Mouse (Mus musculus): ENCODE data around the gene Gm20388. TPM values are rescaled to one million over a fixed set of nuclear protein-coding genes. Genes with fewer than 3 reads are reported as not detected.

The Gm20388 gene
- polyA plus RNA-seq, 1 experiment from 2014 or later = 7.4 TPM

DNA sequence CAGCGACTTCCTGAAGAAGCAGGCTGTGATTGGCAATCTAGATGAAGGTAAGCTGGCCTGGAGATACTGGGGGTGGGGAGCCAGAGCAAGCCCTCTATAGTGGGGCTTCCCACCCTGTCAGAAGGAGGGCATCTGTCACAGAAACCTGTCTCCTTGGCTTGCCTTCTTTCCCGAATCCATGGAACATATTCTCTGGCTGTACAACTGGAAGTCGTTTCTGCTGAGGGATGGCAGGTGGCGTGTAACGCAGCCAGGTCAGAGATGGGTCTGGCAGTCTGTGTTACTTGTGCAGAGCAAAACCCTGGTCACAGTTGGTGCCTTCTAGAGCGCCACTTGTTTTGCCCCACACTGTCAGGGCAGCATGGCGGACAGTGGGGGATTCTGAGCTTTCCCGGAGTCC, 249.7 kb downstream of the Gm20388 start:
- Histone ChIP-seq H3K4me2 (ENCODE audit: low read depth, low read length) (no peak overlapping the region), H3K36me3 (ENCODE audit: control insufficient read depth, insufficient read depth, low read length) (no peaks in the 10 kb centered on the region), H3K27ac (ENCODE audit: low read length) (no peak overlapping the region), H3K27me3 (ENCODE audit: control insufficient read depth, insufficient read depth, low read length) (no peaks in the 10 kb centered on the region), H3K9me3 (replicated peaks; ENCODE audit: control insufficient read depth, low read length) (no peaks in the 10 kb centered on the region), H3K4me3 (replicated peaks; ENCODE audit: low read length) (no peak overlapping the region), H3K9ac (ENCODE audit: low read length) (no peak overlapping the region), H3K4me1 (ENCODE audit: control insufficient read depth, insufficient read depth, low read length) (no peaks in the 10 kb centered on the region)
- 71% methylated on average over 8 of the region's 8 CpGs for WGBS
- no peak for ATAC-seq (ENCODE audit: insufficient read depth, low FRiP score)

GRCm38 (mm10) chr8:120161658-120162403, 251.2 kb downstream of the Gm20388 start:
- no peak overlapping the region for H3K9ac ChIP-seq (ENCODE audit: low read length)
- WGBS = 72% methylated on average over 16 of the region's 16 CpGs
- H3K9me3 ChIP-seq (replicated peaks; ENCODE audit: control insufficient read depth, low read length) = no peaks in the 10 kb centered on the region
- no peak overlapping the region for H3K4me2 ChIP-seq (ENCODE audit: low read depth, low read length)
- no peak for ATAC-seq (ENCODE audit: insufficient read depth, low FRiP score)
- no peaks in the 10 kb centered on the region for H3K27me3 ChIP-seq (ENCODE audit: control insufficient read depth, insufficient read depth, low read length)
- H3K27ac ChIP-seq (ENCODE audit: low read length) = no peak overlapping the region
- H3K36me3 ChIP-seq (ENCODE audit: control insufficient read depth, insufficient read depth, low read length) = no peaks in the 10 kb centered on the region
- H3K4me1 ChIP-seq (ENCODE audit: control insufficient read depth, insufficient read depth, low read length) = no peaks in the 10 kb centered on the region
- H3K4me3 ChIP-seq (replicated peaks; ENCODE audit: low read length) = no peak overlapping the region

- 81% methylated on average over 5 of the region's 5 CpGs for WGBS
- no peaks in the 10 kb centered on the region for H3K4me1 ChIP-seq (ENCODE audit: control insufficient read depth, insufficient read depth, low read length)
- H3K27me3 ChIP-seq (ENCODE audit: control insufficient read depth, insufficient read depth, low read length) = no peaks in the 10 kb centered on the region
- H3K9me3 ChIP-seq (replicated peaks; ENCODE audit: control insufficient read depth, low read length) = no peaks in the 10 kb centered on the region
- H3K9ac ChIP-seq (ENCODE audit: low read length) = no peak overlapping the region
- H3K27ac ChIP-seq (ENCODE audit: low read length) = no peak overlapping the region
- no peak overlapping the region for H3K4me3 ChIP-seq (replicated peaks; ENCODE audit: low read length)
- no peak overlapping the region for H3K4me2 ChIP-seq (ENCODE audit: low read depth, low read length)
- no peaks in the 10 kb centered on the region for H3K36me3 ChIP-seq (ENCODE audit: control insufficient read depth, insufficient read depth, low read length)
- no peak for ATAC-seq (ENCODE audit: insufficient read depth, low FRiP score)
Measured at GRCm38 (mm10) chr8:120162404-120162752, 251.7 kb downstream of the Gm20388 start.

GRCm38 (mm10) chr8:120163376-120163775, 252.7 kb downstream of the Gm20388 start:
- H3K27me3 ChIP-seq (ENCODE audit: control insufficient read depth, insufficient read depth, low read length) = no peaks in the 10 kb centered on the region
- WGBS = 60% methylated on average over 8 of the region's 8 CpGs
- no peaks in the 10 kb centered on the region for H3K36me3 ChIP-seq (ENCODE audit: control insufficient read depth, insufficient read depth, low read length)
- no peak overlapping the region for H3K9ac ChIP-seq (ENCODE audit: low read length)
- no peak overlapping the region for H3K27ac ChIP-seq (ENCODE audit: low read length)
- no peaks in the 10 kb centered on the region for H3K4me1 ChIP-seq (ENCODE audit: control insufficient read depth, insufficient read depth, low read length)
- H3K4me3 ChIP-seq (replicated peaks; ENCODE audit: low read length) = no peak overlapping the region
- no peaks in the 10 kb centered on the region for H3K9me3 ChIP-seq (replicated peaks; ENCODE audit: control insufficient read depth, low read length)
- ATAC-seq (ENCODE audit: insufficient read depth, low FRiP score) = no peak
- no peak overlapping the region for H3K4me2 ChIP-seq (ENCODE audit: low read depth, low read length)

- no peak overlapping the region for H3K9ac ChIP-seq (ENCODE audit: low read length)
- ATAC-seq (ENCODE audit: insufficient read depth, low FRiP score) = no peak
- H3K27me3 ChIP-seq (ENCODE audit: control insufficient read depth, insufficient read depth, low read length) = no peaks in the 10 kb centered on the region
- H3K4me1 ChIP-seq (ENCODE audit: control insufficient read depth, insufficient read depth, low read length) = no peaks in the 10 kb centered on the region
- no peak overlapping the region for H3K27ac ChIP-seq (ENCODE audit: low read length)
- H3K4me3 ChIP-seq (replicated peaks; ENCODE audit: low read length) = no peak overlapping the region
- 86% methylated on average over 5 of the region's 5 CpGs for WGBS
- no peaks in the 10 kb centered on the region for H3K9me3 ChIP-seq (replicated peaks; ENCODE audit: control insufficient read depth, low read length)
- no peaks in the 10 kb centered on the region for H3K36me3 ChIP-seq (ENCODE audit: control insufficient read depth, insufficient read depth, low read length)
- no peak overlapping the region for H3K4me2 ChIP-seq (ENCODE audit: low read depth, low read length)
Measured at GRCm38 (mm10) chr8:120164026-120164425, 253.4 kb downstream of the Gm20388 start.

DNA sequence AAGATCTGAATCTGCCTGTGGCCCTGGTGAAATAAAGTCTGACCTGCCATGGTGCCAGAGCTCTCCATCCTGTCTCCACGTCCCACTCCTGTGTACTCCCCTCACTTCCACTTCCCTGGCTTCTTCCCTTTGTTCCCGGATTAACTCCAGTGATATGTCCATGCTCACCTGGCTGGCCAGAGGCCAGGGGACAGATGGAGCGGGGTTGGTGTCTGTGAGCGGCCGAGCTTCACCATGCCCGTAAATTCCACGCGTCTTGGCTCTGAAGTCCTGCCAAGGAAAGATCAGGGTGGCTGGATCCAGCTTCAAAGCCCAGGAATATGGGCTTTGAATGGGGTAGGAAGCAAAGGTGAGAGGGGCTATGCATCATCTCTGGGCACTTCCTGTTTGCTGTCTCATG, 256.5 kb downstream of the Gm20388 start:
- Histone ChIP-seq H3K4me2 (ENCODE audit: low read depth, low read length) (no peak overlapping the region), H3K4me3 (replicated peaks; ENCODE audit: low read length) (no peak overlapping the region), H3K36me3 (ENCODE audit: control insufficient read depth, insufficient read depth, low read length) (no peaks in the 10 kb centered on the region), H3K27me3 (ENCODE audit: control insufficient read depth, insufficient read depth, low read length) (no peaks in the 10 kb centered on the region), H3K4me1 (ENCODE audit: control insufficient read depth, insufficient read depth, low read length) (no peaks in the 10 kb centered on the region), H3K9me3 (replicated peaks; ENCODE audit: control insufficient read depth, low read length) (no peaks in the 10 kb centered on the region), H3K27ac (ENCODE audit: low read length) (no peak overlapping the region), H3K9ac (ENCODE audit: low read length) (no peak overlapping the region)
- 78% methylated on average over 8 of the region's 8 CpGs for WGBS
- ATAC-seq (ENCODE audit: insufficient read depth, low FRiP score) = no peak

- WGBS = 43% methylated on average over 5 of the region's 5 CpGs
- H3K36me3 ChIP-seq (ENCODE audit: control insufficient read depth, insufficient read depth, low read length) = no peaks in the 10 kb centered on the region
- no peaks in the 10 kb centered on the region for H3K4me1 ChIP-seq (ENCODE audit: control insufficient read depth, insufficient read depth, low read length)
- no peaks in the 10 kb centered on the region for H3K9me3 ChIP-seq (replicated peaks; ENCODE audit: control insufficient read depth, low read length)
- ATAC-seq (ENCODE audit: insufficient read depth, low FRiP score) = no peak
- H3K27ac ChIP-seq (ENCODE audit: low read length) = no peak overlapping the region
- H3K9ac ChIP-seq (ENCODE audit: low read length) = no peak overlapping the region
- no peaks in the 10 kb centered on the region for H3K27me3 ChIP-seq (ENCODE audit: control insufficient read depth, insufficient read depth, low read length)
- H3K4me3 ChIP-seq (replicated peaks; ENCODE audit: low read length) = no peak overlapping the region
- H3K4me2 ChIP-seq (ENCODE audit: low read depth, low read length) = no peak overlapping the region
Measured at GRCm38 (mm10) chr8:120167821-120168220, 257.2 kb downstream of the Gm20388 start.

- 44% methylated on average over 8 of the region's 8 CpGs for WGBS
- H3K4me1 ChIP-seq (ENCODE audit: control insufficient read depth, insufficient read depth, low read length) = no peaks in the 10 kb centered on the region
- H3K4me3 ChIP-seq (replicated peaks; ENCODE audit: low read length) = no peak overlapping the region
- no peak overlapping the region for H3K27ac ChIP-seq (ENCODE audit: low read length)
- no peak overlapping the region for H3K4me2 ChIP-seq (ENCODE audit: low read depth, low read length)
- H3K36me3 ChIP-seq (ENCODE audit: control insufficient read depth, insufficient read depth, low read length) = no peaks in the 10 kb centered on the region
- H3K27me3 ChIP-seq (ENCODE audit: control insufficient read depth, insufficient read depth, low read length) = no peaks in the 10 kb centered on the region
- H3K9me3 ChIP-seq (replicated peaks; ENCODE audit: control insufficient read depth, low read length) = no peaks in the 10 kb centered on the region
- ATAC-seq (ENCODE audit: insufficient read depth, low FRiP score) = no peak
- no peak overlapping the region for H3K9ac ChIP-seq (ENCODE audit: low read length)
Measured at GRCm38 (mm10) chr8:120169119-120169518, 258.5 kb downstream of the Gm20388 start.

DNA sequence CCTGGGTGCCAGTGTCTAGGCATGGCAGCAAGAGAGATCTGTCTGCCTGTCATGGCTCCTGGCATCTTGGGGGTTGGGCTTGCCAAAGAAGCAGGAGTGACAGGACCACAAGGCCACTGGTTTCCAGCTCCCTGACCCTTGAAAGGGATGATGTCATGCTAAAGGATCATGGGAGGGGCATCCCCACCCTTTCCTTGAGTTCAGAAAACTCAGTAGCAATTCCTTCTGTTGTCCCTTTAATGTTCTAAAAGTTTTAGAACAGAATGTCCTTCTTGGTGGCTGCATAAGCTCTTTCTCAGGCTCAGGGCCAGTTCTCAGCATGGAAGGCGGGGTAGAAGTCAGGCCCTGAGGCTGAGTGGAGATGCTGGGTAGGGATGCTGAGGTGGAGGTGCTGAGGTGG, 262.6 kb downstream of the Gm20388 start:
- 74% methylated on average over 1 of the region's 1 CpGs for WGBS
- no peak overlapping the region for H3K27ac ChIP-seq (ENCODE audit: low read length)
- no peaks in the 10 kb centered on the region for H3K9me3 ChIP-seq (replicated peaks; ENCODE audit: control insufficient read depth, low read length)
- H3K4me1 ChIP-seq (ENCODE audit: control insufficient read depth, insufficient read depth, low read length) = peaks cover 17% of the 10 kb centered on the region
- no peaks in the 10 kb centered on the region for H3K36me3 ChIP-seq (ENCODE audit: control insufficient read depth, insufficient read depth, low read length)
- H3K4me3 ChIP-seq (replicated peaks; ENCODE audit: low read length) = no peak overlapping the region
- no peaks in the 10 kb centered on the region for H3K27me3 ChIP-seq (ENCODE audit: control insufficient read depth, insufficient read depth, low read length)
- H3K4me2 ChIP-seq (ENCODE audit: low read depth, low read length) = no peak overlapping the region
- ATAC-seq (ENCODE audit: insufficient read depth, low FRiP score) = no peak
- no peak overlapping the region for H3K9ac ChIP-seq (ENCODE audit: low read length)
